Mouse (Mus musculus): ENCODE data around the gene Gm16430.
"Not testable (repeated sequence)": the region's sequence is repeated elsewhere in the genome, so short reads cannot be mapped to it uniquely, and the experiment has no call there.

Gm16430 gene

GRCm38 (mm10) chrX:54621911-54622310 lies at the start of gene Gm16430:
Gene Gm16430 (plus strand): TSS chrX:54622211.
- DNase-seq = not testable (repeated sequence)

Measured in cerebellum, postnatal 10 days (tissue).